Mouse (Mus musculus) liver, adult (tissue): ENCODE data around the gene Mapk11.

Experiments
- GATA4 ChIP-seq: IDR thresholded peaks from 2 replicates; pipeline ENCODE4 v1.6.1; 2014; ENCODE audit warnings: mild to moderate bottlenecking, low read length; ENCODE audit not compliant: insufficient replicate concordance

The Mapk11 gene

DNA sequence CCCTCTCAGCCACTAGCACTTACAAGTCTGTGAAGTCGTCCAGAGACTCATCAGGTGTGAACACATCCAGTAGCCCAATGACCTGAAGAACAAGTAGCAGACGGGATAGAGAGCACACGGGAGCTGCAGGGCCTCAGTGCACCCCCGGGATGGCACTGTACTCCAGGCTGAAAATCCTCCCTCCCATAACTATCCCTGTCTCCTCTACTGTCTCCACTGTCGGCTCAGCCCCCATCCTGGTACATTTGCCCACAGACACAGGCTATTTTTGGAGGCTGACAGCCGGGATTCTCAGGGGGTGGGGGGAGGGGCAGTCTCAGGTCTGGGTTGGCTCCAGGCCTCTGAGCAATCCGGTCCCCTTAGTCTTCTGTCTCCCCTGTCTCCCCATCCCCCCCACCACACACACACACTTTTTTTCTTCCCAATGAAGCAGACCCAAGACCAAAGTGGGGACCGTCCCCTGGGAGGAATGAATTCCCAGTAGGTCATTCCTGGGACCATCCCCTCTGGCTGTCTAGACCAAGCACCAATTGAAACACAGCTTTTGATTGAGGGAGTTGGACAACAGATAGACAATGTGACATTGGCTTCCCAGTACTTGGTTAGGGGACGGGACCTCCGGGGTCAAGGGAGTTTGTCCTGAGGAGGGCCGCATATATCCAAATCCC lies 11.9 kb downstream of the Mapk11 start:
- TF ChIP-seq GATA4 = no peak

DNA sequence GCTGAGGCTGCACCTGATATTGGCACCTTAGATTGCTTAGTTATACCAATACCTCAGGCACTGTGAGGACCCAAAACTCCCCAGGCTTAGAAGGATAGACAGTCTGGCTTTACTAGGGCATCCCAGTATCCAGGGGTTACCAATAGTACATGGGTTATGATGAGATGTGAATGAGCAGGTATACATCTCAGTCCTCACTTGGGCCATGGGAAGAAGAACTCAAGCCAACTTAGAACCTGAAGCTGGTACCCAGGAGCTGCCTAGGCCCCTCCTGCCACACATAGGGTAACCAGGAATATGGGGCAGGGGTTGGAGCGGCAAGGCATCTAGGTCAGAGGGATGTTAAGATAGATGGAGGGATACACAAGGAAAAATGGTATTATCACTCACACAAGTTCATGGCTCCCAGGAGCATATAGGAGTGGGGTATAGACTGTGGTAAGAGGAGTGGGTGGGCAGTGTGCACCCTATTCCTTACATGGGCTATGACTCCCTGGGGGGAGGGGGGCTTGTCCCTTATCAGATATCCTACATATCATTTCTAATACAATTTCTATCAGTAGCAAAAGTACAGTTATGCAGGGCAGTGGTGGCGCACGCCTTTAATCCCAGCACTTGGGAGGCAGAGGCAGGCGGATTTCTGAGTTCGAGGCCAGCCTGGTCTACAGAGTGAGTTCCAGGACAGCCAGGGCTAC lies 12.8 kb downstream of the Mapk11 start:
- TF ChIP-seq GATA4 = no peak

DNA sequence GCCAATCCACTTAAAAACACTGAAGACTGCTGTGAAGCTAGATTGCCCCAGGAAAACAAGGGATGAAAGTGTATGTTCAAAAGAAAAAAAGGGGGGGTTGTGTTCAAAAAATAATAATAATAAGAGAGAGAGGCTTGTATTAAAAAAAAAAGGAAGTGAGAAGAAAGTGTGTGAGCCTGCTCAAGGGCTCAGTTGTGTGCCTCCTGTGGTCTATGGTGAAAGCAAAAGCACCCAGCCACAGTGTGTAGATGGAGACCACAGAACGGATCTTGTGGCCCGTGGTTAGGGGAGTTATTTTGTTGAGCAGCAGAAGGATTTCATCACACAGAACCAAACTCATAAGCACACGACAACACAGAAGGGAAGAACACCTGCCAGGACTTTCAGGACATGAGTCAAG lies 18.1 kb downstream of the Mapk11 start:
- no peak for TF ChIP-seq GATA4

DNA sequence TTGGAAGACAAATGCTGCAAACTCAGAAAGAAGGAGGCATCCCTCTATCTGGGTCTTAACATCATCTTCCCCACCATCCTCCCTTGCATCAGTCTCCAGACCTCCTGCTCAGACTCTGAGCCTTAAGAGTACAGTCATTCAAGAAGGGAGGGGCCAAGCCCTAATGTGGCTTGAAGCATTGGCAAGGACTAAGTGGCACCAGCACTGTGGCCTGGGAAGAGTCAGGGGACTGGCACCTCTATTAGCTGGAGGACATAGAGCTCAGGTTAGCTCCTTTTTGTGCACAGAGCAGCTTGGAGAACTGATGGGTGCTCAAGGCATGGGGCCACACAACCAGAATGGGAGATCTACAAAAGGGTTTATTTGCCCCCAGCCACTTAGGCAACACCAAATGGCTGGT lies 19.2 kb downstream of the Mapk11 start:
- no peak for TF ChIP-seq GATA4

DNA sequence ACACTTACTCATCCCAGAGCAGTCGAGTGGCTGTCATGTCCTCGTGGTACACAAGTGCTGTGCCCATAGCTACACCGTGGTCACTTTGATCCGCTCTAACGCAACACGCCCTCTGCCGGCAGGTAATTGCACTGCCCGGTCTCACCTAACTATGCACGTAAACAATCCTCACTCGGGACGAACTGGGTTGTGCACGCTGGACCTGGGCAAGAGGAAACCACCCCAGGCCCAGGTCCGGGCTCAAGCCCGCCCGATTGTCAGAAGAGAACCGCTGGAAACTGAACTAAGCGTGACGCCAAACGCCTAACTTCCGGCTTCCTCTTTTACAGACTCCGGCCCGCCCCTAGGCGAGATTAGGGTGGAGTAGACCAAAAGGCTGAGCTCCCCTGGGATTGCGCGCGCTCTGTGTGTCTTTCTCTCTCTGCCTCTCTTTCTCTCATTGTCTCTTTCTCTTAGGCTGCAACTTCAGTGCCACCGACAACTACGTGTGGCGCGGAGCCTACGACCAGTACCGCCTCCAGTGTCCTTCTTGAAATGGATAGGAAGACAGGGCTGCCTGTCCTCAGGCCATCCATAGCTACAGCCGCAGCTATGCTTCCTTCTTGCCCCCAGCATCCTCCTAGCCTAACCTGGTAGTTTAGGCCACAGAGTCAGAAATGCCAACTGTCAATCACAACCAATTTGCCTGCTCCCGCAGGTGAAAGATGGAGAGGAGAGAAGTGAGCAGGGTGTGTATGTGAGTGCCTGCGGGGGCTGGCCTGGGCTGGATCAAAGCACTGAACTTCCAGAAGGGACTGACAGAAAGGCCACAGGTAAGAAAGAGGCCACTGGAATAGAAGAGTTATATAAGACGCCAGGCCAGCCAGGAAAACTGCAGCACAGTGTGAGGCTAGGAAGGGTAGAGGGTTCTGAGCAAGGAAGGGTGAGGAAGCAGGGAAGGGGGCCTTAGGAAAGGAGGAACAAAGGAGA lies 20.8 kb downstream of the Mapk11 start, which contains the start of gene Hdac10:
Gene Hdac10, minus strand, starts transcription at position 319 of the 969 bp plus-strand sequence.
- no peak; the same call in 1 of the 2 replicates for TF ChIP-seq GATA4

DNA sequence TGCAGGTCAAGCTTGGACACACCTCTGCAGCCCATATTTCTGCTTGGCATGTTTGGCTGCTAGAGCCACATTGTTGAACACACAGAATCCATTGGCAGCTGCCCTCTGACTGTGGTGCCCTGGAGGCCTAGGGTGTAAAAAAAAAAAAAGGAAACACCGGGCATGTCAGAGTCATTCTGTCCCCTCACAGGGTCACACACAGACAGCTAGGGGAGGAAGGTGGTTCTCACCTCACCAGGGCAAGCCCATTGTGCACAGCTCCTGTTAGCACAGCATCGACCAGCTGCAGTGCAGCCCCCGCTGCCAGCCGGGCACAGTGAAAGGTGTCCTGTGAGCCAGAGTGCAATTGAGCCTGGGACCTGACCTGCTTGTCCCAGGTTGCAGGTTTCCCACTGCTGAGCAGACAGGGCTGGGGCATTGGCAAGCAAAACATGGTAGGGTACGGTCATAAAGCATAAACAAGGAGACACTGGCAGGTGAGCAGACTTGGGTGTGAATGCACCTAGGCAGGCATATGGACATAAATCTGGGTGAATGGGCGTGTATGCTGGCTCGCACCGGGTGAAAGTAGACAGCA lies 22.0 kb downstream of the Mapk11 start:
- TF ChIP-seq GATA4 = no peak

DNA sequence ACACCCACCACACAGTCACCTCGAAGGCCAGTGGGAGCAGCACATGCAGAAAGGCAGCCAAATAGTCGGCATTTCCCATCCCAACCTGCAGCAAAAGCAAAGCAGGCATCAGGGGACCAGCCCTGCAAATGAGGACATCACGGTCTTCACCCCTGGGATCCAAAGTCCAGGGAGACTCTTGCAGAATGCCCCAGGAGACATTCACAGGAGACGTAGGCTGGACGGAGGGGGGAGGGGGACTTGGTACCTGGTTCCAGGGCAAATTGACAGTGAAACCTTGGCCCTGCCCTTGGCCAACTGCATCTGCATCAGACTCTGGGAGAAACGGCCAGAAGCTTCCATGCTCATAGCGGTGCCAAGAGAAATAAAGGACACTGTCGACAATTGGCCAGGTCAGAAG lies 22.8 kb downstream of the Mapk11 start:
- TF ChIP-seq GATA4 = no peak

DNA sequence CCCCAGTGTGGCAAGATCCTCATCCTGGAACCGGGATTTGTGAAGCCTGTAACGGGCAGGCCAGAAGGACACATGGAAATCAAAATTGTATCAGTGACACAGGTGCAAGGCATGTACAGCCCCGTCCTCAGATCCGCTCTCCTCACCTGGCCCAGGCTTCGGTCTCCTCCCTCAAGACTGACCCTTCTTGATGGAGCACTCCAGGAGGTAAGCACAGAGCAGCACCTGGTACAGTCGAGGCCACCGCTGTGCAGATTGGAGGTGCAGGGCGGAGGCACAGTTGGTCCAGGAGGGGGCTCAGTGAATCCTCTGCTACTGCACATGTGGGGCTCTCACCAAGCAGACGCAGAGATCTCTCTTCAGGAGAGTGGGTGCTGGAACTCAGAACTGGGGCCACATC lies 24.1 kb downstream of the Mapk11 start:
- no peak for TF ChIP-seq GATA4

DNA sequence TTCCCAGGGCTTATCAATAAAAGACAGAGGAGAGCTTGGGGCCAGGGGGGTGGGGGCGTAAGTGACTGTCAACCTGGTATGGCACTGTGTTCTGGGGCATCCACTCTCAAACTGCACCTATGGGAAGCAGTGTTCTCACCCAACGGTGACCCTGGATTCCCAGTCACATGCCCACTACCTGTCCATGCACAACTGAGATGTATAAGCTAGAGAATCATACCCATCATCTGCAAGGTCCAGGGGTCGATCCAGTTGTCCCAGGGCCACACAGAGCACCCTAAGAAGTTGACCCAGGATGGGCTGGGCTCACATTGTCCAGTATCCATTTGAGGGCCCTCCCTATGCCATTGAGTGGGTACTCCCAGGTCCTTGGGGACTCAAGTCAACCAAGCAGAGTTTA lies 25.1 kb downstream of the Mapk11 start:
- no peak for TF ChIP-seq GATA4

DNA sequence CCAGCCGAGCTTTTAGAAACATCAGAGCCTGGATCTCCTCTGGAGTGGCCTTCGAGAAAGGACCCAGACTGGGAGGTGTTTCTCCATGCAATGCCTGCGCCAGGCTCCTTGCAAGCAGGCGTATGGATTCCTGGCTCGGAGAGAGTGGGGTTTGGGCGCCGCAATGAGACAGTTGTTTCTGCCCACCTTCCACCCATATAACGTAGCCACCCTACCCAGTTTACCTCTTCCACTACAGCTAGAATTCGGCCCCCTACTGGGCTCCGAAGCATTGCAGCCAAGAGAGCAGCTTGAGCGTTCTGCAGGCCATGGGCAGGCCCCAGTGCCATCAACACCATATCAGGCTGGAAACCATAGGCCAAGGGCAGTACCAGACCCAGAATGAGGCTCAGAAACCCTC lies 25.8 kb downstream of the Mapk11 start:
- TF ChIP-seq GATA4 = no peak

DNA sequence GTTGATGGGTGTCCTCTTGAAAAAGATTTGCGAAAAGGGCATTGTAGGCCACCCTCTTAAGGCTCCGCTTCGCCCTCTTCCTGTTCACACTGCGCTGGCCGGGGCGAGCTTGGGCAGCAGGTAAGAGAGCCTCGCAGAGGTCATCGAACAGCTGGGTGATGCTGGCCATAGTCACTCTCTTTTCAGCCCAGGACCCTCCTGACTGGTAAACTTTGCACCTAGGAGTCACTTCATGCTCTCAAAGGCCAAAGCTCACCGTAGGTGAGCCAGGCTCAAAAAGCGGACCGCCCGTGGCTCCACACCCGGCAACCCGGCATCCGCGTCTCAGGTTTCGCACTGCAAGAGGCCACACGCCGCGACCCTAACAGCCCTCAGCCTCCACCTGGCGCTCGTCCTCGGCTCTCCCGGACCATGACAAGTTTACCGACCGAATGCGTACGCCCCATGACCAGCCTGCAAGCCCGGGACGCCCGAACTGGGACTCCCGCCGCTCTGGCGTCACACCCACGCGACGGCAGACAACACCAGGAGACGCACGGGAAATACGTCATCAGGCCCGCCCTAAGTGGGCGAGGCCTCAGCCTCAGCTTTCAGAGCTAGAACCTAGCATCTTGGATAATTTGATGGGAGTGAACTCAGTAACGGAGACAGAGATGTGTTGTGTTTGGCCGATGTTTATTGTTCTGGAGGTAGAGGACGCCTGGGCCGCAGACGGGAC lies 26.6 kb downstream of the Mapk11 start, which contains the start of gene Tubgcp6:
Gene Tubgcp6, minus strand, starts transcription at position 464 of the 718 bp plus-strand sequence.
- peak; percentile 56; the same call in 1 of the 2 replicates for TF ChIP-seq GATA4

DNA sequence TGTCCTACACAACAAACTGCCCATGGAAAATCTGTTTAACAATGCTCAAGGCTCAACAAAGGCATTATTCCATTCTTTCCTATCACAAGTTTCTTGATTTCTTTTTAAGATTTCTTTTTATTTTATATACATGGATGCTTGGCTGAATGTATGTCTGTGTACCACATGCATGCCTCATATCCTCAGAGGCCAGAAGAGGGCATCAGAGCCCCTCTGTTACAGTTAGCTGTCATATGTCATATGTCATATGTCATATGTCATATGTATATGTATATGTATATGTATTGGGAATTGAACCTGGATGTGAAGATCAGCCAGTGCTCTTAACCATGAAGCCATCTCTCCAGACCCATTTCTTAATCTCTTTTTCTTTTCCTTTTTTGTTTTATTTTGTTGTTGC lies 31.4 kb downstream of the Mapk11 start:
- no peak for TF ChIP-seq GATA4

DNA sequence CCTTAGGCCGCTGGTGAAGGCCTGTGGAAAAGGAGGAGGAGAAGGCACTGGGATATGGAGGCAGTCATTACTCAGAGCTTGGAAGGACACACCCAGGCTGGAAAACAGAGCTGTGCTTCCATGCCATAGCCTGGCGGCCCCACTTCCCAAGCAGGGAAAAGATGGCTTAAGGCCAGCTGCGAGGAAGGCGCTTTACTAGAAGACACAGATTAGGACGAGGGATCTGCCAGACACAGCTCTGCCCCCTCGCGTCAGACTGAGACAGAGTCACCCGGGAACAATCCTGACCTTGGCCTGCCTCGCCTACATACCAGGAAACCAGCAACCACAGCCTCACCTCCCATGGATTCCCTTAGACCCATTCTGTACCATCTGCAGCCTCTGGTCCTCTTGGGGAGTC lies 39.3 kb downstream of the Mapk11 start:
- no peak for TF ChIP-seq GATA4

DNA sequence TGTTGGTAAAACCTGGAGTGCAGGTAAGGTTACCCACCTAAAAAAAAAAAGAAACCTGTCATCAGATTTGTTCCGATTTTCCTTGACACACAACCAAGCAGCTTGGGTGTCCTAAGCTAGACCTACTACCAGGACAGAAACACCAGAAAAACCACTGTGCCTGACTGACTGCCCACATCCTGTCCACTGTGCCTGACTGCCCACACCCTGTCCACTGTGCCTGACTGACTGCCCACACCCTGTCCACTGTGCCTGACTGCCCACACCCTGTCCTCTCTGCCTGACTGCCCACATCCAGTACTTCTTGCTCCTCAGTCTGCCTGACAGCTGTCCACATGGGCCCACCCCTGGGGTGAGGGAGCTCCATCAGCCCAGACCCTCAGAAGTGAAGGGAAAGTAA lies 42.5 kb downstream of the Mapk11 start:
- TF ChIP-seq GATA4 = no peak
